Mouse (Mus musculus) kidney, adult 2 months (tissue): ENCODE measurements around the gene Large2.

Experiments used
- CTCF ChIP-seq: fragments of 200-500 bp; conservative IDR thresholded peaks from 2 replicates; pipeline ENCODE4 v1.5.1; 2011; ENCODE audit warnings: low read depth, mild to moderate bottlenecking, control low read depth, low read length, moderate library complexity, mixed read lengths; ENCODE audit not compliant: insufficient read depth, insufficient read length
- POLR2A ChIP-seq: fragments of 200-500 bp; IDR thresholded peaks from one replicate; pipeline ENCODE4 v1.6.1; 2011; ENCODE audit warnings: low read depth, low read length, control low read depth

GRCm38 (mm10) chr2:92360186-92360823 is 14.4 kb downstream of the Large2 start:
- TF ChIP-seq POLR2A (no peak), CTCF (no peak)
